Mouse (Mus musculus) MEL (cell line): Measurements from ENCODE around the gene Tmtc2.

Source experiments
- CTCF ChIP-seq, 3 experiments: IDR thresholded peaks in 2 of 3; conservative IDR thresholded peaks in 1 of 3; 2 replicates each; pipeline ENCODE4 v1.5.1; 2011 to 2012; ENCODE audit warnings: low read length in 3 of 3, low read depth in 2 of 3, mild to moderate bottlenecking in 2 of 3, improper control_type of control experiment in 1 of 3, inconsistent platforms in 1 of 3, mixed read lengths in 1 of 3, moderate library complexity in 1 of 3; ENCODE audit not compliant: control insufficient read depth in 1 of 3, insufficient read depth in 1 of 3, poor library complexity in 1 of 3, severe bottlenecking in 1 of 3
- MAFK ChIP-seq: IDR thresholded peaks from 2 replicates; pipeline ENCODE4 v1.6.1; 2011; ENCODE audit warnings: low read depth, mild to moderate bottlenecking, low read length, improper control_type of control experiment, borderline replicate concordance
- MYC ChIP-seq: IDR thresholded peaks from 2 replicates; pipeline ENCODE4 v1.6.1; 2011; ENCODE audit warnings: low read depth, mild to moderate bottlenecking, low read length, improper control_type of control experiment, moderate library complexity
- POLR2A ChIP-seq, 2 experiments: IDR thresholded peaks; 2 replicates each; pipeline ENCODE4 v1.6.1; 2011 to 2012; ENCODE audit warnings: low read length in 2 of 2, mild to moderate bottlenecking in 2 of 2, control low read depth in 1 of 2, improper control_type of control experiment in 1 of 2, low read depth in 1 of 2, moderate library complexity in 1 of 2; ENCODE audit not compliant: control insufficient read depth in 1 of 2, insufficient read depth in 1 of 2, poor library complexity in 1 of 2
- ZKSCAN1 ChIP-seq: IDR thresholded peaks from 2 replicates; pipeline ENCODE4 v1.6.1; 2012; ENCODE audit warnings: low read depth, mild to moderate bottlenecking, inconsistent platforms, low read length, improper control_type of control experiment, moderate library complexity
- ZMIZ1 ChIP-seq: IDR thresholded peaks from 2 replicates; pipeline ENCODE4 v1.6.1; 2012; ENCODE audit warnings: low read depth, mild to moderate bottlenecking, inconsistent platforms, low read length, improper control_type of control experiment, moderate library complexity

DNA sequence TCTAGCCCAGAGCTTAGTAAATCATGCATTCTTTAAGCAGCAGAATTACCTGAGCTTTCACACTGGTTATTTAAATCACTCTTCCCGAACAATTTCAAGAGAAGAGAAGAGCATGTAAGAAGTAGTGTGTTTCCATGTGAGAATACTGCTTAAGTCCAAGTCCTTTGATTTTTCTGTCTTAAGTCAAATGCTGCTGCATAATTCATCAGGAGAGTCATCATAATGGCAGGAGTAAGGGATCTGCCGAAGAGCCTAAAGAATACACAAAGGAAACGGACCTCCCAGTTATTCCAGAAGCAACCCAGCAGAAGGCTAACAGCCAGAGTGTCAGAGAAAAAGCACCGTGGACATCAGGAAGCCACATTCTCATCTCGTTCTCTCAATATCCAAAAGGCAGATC is 34.6 kb downstream of the Tmtc2 start:
- TF ChIP-seq ZMIZ1, result no peak
- TF ChIP-seq CTCF (IDR thresholded peaks at IDR 0.05 in 2 of 3, conservative IDR thresholded peaks at IDR 0.05 in 1 of 3; ENCODE audit: control insufficient read depth in 1 of 3, insufficient read depth in 1 of 3, low read depth in 2 of 3, low read length in 3 of 3, poor library complexity in 1 of 3, severe bottlenecking in 1 of 3), result no peak
- TF ChIP-seq POLR2A (IDR thresholded peaks at IDR 0.05; ENCODE audit: control insufficient read depth in 1 of 2, insufficient read depth in 1 of 2, low read depth in 1 of 2, low read length in 2 of 2, poor library complexity in 1 of 2), result no peak
- TF ChIP-seq ZKSCAN1, result no peak
- no peak for TF ChIP-seq MYC
- no peak for TF ChIP-seq MAFK
